Mouse (Mus musculus) cerebellum, adult 2 months (tissue): ENCODE data around the gene Anpep.

ENCODE experiments used
- CTCF ChIP-seq: fragments of 200-500 bp; IDR thresholded peaks from 2 replicates; pipeline ENCODE4 v1.5.1; 2011; ENCODE audit warnings: low read depth, mild to moderate bottlenecking, control low read depth, low read length, moderate library complexity, borderline replicate concordance; ENCODE audit not compliant: insufficient read depth
- POLR2A ChIP-seq: fragments of 200-500 bp; IDR thresholded peaks from 2 replicates; pipeline ENCODE4 v1.6.1; 2011; ENCODE audit warnings: low read length, control low read depth, borderline replicate concordance; ENCODE audit not compliant: insufficient read depth

DNA sequence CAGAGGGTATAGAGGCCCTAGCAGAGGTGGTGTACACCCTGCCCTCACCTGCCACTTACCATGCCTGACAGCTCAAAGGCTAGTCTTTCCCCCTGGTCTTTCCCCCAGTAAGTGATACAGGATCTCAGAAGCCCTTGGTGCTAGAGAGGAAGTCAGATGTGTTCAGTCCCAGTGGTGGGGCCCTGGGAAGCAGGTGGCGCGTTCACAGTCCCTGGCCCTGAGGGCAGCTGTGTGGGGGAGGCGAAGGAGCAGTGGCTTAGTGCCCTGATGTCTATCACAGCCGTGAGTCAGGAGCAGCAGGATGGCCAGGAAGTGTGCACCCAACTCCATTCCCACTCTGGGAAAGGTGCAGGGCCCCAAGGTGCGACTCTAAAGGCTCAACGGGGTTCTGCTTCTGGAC, 19.2 kb upstream of the Anpep start:
- TF ChIP-seq CTCF (no peak), POLR2A (no peak)
